Mouse (Mus musculus) erythroid progenitor cell, adult 5-6 weeks (primary cell): ENCODE results near the gene Gm3512. TPM values are rescaled to one million over a fixed set of nuclear protein-coding genes. Genes with fewer than 3 reads are reported as not detected.
"Not testable (repeated sequence)": the region's sequence is repeated elsewhere in the genome, so short reads cannot be mapped to it uniquely, and the experiment has no call there.

Experiments used
- ATAC-seq: replicated peaks from 2 replicates; pipeline ENCODE4 v1.8.0; 2016; ENCODE audit warnings: moderate number of reproducible peaks, mild to moderate bottlenecking, moderate TSS enrichment, inconsistent platforms; ENCODE audit not compliant: poor library complexity, low FRiP score, severe bottlenecking
- total RNA-seq, 2 experiments: library from RNA; stranded (forward) in 1 of 2; stranded (reverse) in 1 of 2; fragments of 150-400 nt in 1 of 2; fragments of 186-747, 209-891 nt in 1 of 2; gene quantifications; 2 replicates each; pipeline versions ENCODE4 v1.2.3 to v1.2.4; 2015 to 2017; ENCODE audit warnings: low replicate concordance in 2 of 2

Gene Gm3512
- total RNA-seq (2015; ENCODE audit: low replicate concordance) (not detected in 2 replicates), total RNA-seq (2017; ENCODE audit: low replicate concordance) (1.2 TPM in 1 of 2 replicates, not detected in the other)

GRCm38 (mm10) chr14:7174483-7174971 lies at the start of gene Gm3512:
TSS of gene Gm3512 (minus strand) at chr14:7174533.
- not testable (repeated sequence) for ATAC-seq

GRCm38 (mm10) chr14:7200070-7200469 lies 25.7 kb upstream of the Gm3512 start:
- ATAC-seq: not testable (repeated sequence)

GRCm38 (mm10) chr14:7194440-7194839 lies 20.1 kb upstream of the Gm3512 start, which contains the start of gene Gm16434:
TSS of gene Gm16434 (minus strand) at chr14:7194540.
- ATAC-seq: not testable (repeated sequence)

GRCm38 (mm10) chr14:7125312-7125711 lies 49.0 kb downstream of the Gm3512 start, which contains the start of gene Gm6676:
TSS of gene Gm6676 (minus strand) at chr14:7125412.
- not testable (repeated sequence) for ATAC-seq

- not testable (repeated sequence) for ATAC-seq
These were observed 69.1 kb downstream of the Gm3512 start for GRCm38 (mm10) chr14:7105124-7105802.

Other genes with a start within 250 kb of the Gm3512 start
- not detected in 2 replicates for gene Gm6356, start 200.7 kb downstream of the Gm3512 start, total RNA-seq (2015; ENCODE audit: low replicate concordance)
- gene Gm6356, start 200.7 kb downstream of the Gm3512 start, total RNA-seq (2017; ENCODE audit: low replicate concordance): not detected in 2 replicates
- gene Gm10406, start 147.1 kb downstream of the Gm3512 start, total RNA-seq (2015; ENCODE audit: low replicate concordance): not detected in 2 replicates
- gene Gm10406, start 147.1 kb downstream of the Gm3512 start, total RNA-seq (2017; ENCODE audit: low replicate concordance): not detected in 2 replicates
- not detected in 2 replicates for gene Gm3685, start 129.6 kb downstream of the Gm3512 start, total RNA-seq (2015; ENCODE audit: low replicate concordance)
- gene Gm3685, start 129.6 kb downstream of the Gm3512 start, total RNA-seq (2017; ENCODE audit: low replicate concordance): not detected in 2 replicates
- not detected in 2 replicates for gene Gm3696, start 73.9 kb downstream of the Gm3512 start, total RNA-seq (2015; ENCODE audit: low replicate concordance)
- not detected in 2 replicates for gene Gm3696, start 73.9 kb downstream of the Gm3512 start, total RNA-seq (2017; ENCODE audit: low replicate concordance)
- not detected in 2 replicates for gene Gm6676, start 49.1 kb downstream of the Gm3512 start, total RNA-seq (2015; ENCODE audit: low replicate concordance)
- not detected in 2 replicates for gene Gm6676, start 49.1 kb downstream of the Gm3512 start, total RNA-seq (2017; ENCODE audit: low replicate concordance)
- gene Gm16434, start 20.0 kb upstream of the Gm3512 start, total RNA-seq (2015; ENCODE audit: low replicate concordance): not detected in 2 replicates
- not detected in 2 replicates for gene Gm16434, start 20.0 kb upstream of the Gm3512 start, total RNA-seq (2017; ENCODE audit: low replicate concordance)
- not detected in 2 replicates for gene Gm3727, start 90.2 kb upstream of the Gm3512 start, total RNA-seq (2015; ENCODE audit: low replicate concordance)
- gene Gm3727, start 90.2 kb upstream of the Gm3512 start, total RNA-seq (2017; ENCODE audit: low replicate concordance): not detected in 2 replicates
- 3.6 TPM in 1 of 2 replicates, not detected in the other for gene Gm3739, start 140.5 kb upstream of the Gm3512 start, total RNA-seq (2015; ENCODE audit: low replicate concordance)
- gene Gm3739, start 140.5 kb upstream of the Gm3512 start, total RNA-seq (2017; ENCODE audit: low replicate concordance): not detected in 2 replicates
- not detected in 2 replicates for gene Gm5797, start 157.9 kb upstream of the Gm3512 start, total RNA-seq (2015; ENCODE audit: low replicate concordance)
- not detected in 2 replicates for gene Gm5797, start 157.9 kb upstream of the Gm3512 start, total RNA-seq (2017; ENCODE audit: low replicate concordance)
- gene Gm8374, start 190.6 kb upstream of the Gm3512 start, total RNA-seq (2015; ENCODE audit: low replicate concordance): not detected in 2 replicates
- gene Gm8374, start 190.6 kb upstream of the Gm3512 start, total RNA-seq (2017; ENCODE audit: low replicate concordance): not detected in 2 replicates